Mouse (Mus musculus): ENCODE measurements at regions not wholly inside any gene's neighbourhood (a gene's known extent, or its start where the extent isn't known, plus 50 kb on each side); places are given as distances from the start of the nearest gene placed in this dataset.

DNA sequence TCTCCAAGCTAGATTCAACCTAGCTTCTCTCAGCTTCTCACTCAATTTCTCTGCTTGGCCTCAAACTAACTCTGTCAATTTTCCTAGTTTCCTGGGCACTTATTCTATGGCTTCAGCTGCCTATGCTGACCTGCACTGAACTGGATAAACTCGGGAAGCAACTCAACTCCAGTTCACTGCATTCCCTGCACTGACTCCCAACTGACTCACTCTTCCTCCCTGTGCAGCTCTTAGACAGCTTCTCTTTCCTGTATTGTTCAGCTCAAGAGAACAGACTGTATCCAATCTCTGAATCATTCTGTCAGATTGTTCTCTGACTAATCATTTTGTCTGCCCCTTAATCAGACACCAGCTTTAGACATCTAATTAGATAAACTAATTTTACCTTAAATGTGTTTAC, 581.4 kb upstream of the N6amt1 start:
- ATAC-seq (replicated peaks in 1 of 2; ENCODE audit: insufficient read depth in 1 of 2, low FRiP score in 2 of 2, low TSS enrichment in 1 of 2, low read depth in 1 of 2, poor library complexity in 2 of 2, severe bottlenecking in 2 of 2) = no peak

DNA sequence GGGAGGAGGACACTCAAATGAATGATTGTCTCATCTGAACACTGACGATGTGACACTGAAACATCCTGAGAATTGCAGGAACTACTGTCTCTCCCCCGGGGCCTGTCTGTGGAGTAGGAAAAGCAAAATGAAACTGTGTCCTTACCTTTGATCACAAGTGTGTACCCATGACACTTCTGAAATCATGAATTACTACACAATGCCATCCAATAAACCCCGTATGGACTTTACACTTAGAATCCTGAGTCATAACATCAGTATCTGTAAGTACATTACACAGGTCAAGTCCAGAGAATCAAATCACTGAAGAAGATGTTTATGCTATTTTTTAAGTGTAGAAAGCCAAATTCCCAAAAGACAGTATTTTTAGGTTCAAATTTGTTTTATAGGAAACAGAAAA, 585.1 kb upstream of the N6amt1 start:
- ATAC-seq (replicated peaks in 1 of 2; ENCODE audit: insufficient read depth in 1 of 2, low FRiP score in 2 of 2, low TSS enrichment in 1 of 2, low read depth in 1 of 2, poor library complexity in 2 of 2, severe bottlenecking in 2 of 2) = no peak

DNA sequence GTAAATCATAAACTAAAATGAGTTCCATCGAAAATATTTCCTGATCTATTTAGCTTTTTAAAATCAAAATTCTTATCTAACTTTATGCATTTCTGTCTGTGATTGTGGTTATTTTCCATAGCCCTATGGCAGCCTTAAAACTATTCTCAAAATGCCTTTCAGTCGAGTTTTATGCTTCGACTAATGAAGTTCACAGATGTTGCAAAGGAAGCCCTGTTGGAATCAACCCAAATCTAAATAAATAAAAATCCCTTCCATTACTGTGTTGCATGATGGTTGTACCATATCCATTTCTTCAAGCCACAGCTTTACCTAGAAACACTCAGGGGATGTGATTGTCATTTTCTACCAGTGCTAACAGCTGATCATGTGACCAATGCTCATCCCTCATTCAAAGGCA, 585.6 kb upstream of the N6amt1 start:
- no peak for ATAC-seq (replicated peaks in 1 of 2; ENCODE audit: insufficient read depth in 1 of 2, low FRiP score in 2 of 2, low TSS enrichment in 1 of 2, low read depth in 1 of 2, poor library complexity in 2 of 2, severe bottlenecking in 2 of 2)

DNA sequence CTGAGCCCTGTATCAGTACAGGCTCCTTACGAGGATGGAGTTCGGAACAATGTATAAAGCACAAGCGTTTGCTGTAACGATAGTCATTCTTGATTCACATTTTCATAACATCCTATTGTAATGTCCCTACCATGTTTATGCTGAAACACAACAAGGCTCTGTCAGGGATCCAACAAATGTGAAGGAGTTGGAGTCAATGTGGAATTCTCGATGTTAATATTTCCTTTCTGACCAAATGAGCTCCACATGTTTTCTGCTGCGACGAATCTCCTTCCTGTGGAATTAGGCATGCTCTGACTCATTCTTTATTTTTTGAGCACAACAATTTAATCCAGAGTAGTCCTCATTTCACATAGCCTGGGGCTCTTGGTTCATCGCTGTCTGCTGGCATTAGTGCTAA, 588.0 kb upstream of the N6amt1 start:
- no peak for ATAC-seq (replicated peaks in 1 of 2; ENCODE audit: insufficient read depth in 1 of 2, low FRiP score in 2 of 2, low TSS enrichment in 1 of 2, low read depth in 1 of 2, poor library complexity in 2 of 2, severe bottlenecking in 2 of 2)

DNA sequence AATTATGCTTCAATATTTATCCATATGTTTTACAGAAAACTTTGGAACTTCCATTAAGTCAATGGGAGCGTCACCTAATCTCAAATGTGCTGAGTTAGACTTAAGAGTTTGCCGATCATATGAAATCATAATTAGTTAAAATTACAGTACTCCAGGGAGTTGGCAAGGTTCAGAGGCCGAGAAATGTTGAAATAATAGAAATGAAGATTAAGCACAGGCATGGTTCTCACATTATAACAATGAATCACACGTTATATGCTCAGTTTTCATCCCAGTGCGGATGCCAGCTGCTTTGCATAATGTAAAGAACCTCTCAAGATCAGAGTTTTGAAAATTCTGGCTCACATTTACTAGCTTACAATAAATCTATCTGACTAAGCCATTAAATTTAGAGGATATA, 612.7 kb upstream of the N6amt1 start:
- no peak for ATAC-seq (replicated peaks in 1 of 2; ENCODE audit: insufficient read depth in 1 of 2, low FRiP score in 2 of 2, low TSS enrichment in 1 of 2, low read depth in 1 of 2, poor library complexity in 2 of 2, severe bottlenecking in 2 of 2)

DNA sequence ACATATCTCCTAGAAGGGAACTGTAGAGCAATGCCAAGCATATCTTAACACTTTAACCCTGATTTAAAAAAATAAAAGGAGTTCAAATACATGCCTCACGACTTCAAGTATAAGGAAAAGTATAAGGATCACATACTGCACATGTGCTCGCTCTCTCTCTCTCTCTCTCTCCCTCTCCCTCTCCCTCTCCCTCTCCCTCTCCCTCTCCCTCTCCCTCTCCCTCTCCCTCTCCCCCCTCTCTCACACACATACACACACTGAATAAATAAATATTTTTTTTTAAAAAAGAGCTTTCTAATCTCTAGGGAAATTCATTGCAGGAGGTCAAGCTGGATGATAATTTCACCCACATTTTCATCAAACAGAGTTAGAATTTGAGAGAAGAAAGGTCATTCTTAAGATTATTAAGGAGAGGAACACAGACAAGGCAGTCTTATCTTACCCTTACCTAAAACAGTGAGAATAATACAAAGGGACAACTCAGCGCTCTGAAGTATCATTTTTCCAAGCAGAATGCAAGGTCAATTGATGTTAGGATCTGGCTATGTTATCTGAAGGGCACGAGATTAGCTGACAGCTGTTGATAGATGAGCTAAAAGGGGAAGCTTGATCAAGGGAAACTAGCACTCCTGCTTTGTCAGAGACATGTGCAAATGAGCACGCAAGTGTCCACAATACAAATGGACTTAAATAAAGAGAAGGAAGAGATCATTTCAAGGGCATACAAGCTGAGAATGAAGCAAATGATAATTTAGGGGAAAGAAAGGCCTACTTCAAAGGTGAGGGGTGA, 634.8 kb upstream of the N6amt1 start:
- no peak for ATAC-seq (replicated peaks in 1 of 2; ENCODE audit: insufficient read depth in 1 of 2, low FRiP score in 2 of 2, low TSS enrichment in 1 of 2, low read depth in 1 of 2, poor library complexity in 2 of 2, severe bottlenecking in 2 of 2)

DNA sequence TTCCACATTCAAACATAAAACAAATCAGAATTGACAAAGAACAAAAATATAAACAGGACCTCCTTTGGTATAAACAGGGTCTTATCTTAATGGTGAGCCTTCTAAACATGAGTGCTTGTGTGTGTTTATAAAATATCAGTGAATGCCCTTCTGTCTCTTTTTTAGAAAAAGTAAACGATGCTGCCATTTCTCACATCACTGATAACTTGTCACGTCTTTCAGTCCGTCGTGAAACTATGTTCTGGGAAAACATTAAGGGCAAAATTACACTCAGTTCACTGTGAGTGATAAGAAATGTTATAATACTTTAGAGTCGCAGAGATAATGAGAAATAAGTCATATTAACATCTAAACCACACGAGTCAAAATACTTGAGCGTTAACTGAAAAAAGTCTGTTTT, 635.6 kb upstream of the N6amt1 start:
- no peak for ATAC-seq (replicated peaks in 1 of 2; ENCODE audit: insufficient read depth in 1 of 2, low FRiP score in 2 of 2, low TSS enrichment in 1 of 2, low read depth in 1 of 2, poor library complexity in 2 of 2, severe bottlenecking in 2 of 2)

DNA sequence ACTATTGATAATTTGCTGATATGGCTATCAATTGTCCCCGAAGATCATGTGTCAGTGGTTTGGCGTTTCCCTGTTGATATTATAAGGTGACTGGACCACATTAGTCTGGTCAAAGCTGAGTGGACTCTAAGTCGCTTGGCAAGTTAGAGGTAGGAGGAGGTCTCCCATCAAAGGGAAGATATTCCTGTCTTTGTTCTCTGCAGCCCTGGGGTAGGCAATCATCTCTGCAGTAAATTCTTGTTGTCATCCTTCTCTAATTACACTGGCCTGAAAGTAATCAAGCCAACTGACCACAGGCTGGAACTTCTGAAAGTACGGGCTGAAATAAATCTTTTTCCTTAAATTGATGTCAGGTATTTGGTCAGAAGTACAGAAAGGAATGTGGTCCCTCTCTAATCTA, 652.3 kb upstream of the N6amt1 start:
- no peak for ATAC-seq (replicated peaks in 1 of 2; ENCODE audit: insufficient read depth in 1 of 2, low FRiP score in 2 of 2, low TSS enrichment in 1 of 2, low read depth in 1 of 2, poor library complexity in 2 of 2, severe bottlenecking in 2 of 2)

DNA sequence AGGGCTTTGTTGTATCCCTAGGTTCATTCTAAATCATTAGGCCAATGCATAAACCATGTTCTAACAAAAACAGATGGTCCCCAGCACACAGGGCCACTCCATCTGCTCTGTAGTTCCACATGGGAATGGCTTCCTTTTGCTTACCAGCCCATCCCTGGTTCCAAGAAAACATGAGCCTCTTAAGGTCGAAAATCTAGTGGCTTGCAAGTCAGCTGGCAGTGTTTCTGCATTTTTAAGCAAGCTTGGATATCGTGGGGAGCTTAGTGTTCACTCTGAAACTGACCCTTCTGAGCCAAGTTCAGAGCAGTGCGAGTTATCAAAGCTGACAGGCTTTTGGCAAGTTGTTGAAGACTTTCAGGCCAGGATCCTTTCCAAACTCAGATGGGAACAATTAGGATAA, 659.5 kb upstream of the N6amt1 start:
- no peak for ATAC-seq (replicated peaks in 1 of 2; ENCODE audit: insufficient read depth in 1 of 2, low FRiP score in 2 of 2, low TSS enrichment in 1 of 2, low read depth in 1 of 2, poor library complexity in 2 of 2, severe bottlenecking in 2 of 2)

DNA sequence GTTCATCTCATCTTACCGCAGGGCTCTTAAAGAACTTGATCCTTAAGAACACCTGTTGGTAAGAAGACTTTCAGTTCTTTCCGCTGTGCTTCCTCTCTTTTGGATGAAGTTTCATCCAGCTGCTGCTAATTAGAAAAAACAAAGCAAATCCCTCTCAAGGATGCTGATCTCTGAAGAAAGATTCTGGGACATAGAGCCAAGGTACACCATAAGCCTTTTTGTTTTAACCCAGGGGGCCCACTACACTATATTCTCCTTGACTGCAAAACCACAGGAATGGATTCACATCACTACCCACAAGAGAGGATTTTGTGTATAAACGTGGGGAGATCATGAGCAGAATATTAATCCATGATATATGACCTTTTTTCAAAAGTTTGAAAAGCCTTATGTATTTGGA, 694.8 kb upstream of the N6amt1 start:
- ATAC-seq (replicated peaks in 1 of 2; ENCODE audit: insufficient read depth in 1 of 2, low FRiP score in 2 of 2, low TSS enrichment in 1 of 2, low read depth in 1 of 2, poor library complexity in 2 of 2, severe bottlenecking in 2 of 2) = no peak

DNA sequence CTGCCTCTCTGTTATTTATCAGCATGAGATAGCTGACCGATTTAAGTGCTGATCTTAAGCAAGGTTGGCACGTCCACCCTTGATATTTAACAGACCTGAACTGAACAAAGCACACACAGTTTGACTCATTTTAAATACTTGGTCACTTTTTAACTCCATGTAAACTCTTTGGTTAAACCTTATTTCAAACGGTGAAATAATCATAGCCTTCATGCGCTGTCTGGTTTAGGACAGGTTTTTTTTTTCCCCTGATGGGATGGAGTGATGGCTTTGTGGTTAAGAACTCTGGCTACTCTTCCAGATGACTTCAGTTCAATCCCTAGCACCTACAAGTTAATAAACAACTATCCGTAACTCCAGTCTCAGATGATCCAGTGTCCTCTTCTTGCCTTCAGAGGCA, 706.7 kb upstream of the N6amt1 start:
- no peak for ATAC-seq (replicated peaks in 1 of 2; ENCODE audit: insufficient read depth in 1 of 2, low FRiP score in 2 of 2, low TSS enrichment in 1 of 2, low read depth in 1 of 2, poor library complexity in 2 of 2, severe bottlenecking in 2 of 2)

DNA sequence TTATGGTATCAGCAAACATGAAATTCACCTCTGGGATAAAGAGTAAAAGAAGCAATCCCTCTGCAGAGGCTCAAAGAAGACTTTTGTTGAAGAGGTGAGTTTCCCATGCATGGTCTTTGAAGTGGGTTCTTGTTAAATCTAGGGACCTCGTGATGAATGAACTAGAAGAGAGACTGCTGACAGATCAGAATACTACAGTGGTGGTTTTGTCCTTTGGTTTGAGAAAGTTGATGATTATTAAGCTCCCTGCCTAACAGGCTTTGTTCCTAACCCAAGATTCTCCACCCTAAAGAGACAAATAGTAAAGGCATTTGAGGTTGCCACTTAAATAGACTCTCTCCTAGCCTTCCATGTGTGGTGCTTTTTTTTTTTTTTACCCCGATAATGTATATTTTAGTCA, 707.2 kb upstream of the N6amt1 start:
- ATAC-seq (replicated peaks in 1 of 2; ENCODE audit: insufficient read depth in 1 of 2, low FRiP score in 2 of 2, low TSS enrichment in 1 of 2, low read depth in 1 of 2, poor library complexity in 2 of 2, severe bottlenecking in 2 of 2) = no peak

DNA sequence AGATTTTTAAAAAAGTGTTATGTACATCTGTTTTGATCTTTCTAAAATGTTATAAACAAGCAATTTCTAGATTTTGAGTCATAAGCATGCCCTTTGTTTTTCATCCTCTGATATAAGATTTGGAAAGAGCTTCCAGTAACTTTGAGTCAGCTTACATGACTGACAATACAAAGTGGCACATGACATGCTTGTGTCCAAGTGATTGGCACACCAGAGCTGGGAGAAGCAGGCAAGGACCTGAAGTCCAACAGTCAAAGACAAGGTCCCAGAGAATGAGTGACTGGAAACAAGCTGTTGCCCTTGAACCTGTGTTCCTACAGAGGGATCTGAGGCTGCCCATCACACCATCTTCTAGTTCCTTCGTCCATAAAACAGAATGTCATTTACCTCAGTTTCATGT, 708.5 kb upstream of the N6amt1 start:
- ATAC-seq (replicated peaks in 1 of 2; ENCODE audit: insufficient read depth in 1 of 2, low FRiP score in 2 of 2, low TSS enrichment in 1 of 2, low read depth in 1 of 2, poor library complexity in 2 of 2, severe bottlenecking in 2 of 2) = no peak

DNA sequence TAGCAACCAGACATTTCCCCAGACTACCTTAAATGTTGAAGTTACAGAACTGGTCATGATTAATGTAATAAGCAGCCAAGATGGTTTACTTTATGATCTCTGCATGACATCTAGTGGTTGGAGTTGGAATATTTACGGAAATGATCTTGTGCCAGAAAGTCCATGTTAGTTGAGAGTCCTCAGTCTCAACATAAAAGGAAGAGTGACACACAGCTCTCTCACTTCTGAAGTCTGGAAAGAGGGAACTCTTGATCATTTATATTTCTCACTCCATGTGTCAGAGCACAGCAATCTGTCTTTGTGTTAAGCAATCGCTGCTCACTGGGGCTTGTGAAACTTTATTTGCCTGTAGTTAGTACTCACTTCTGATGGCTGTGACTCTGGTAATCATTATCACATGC, 709.1 kb upstream of the N6amt1 start:
- peak; percentile 82 for ATAC-seq (replicated peaks in 1 of 2; ENCODE audit: insufficient read depth in 1 of 2, low FRiP score in 2 of 2, low TSS enrichment in 1 of 2, low read depth in 1 of 2, poor library complexity in 2 of 2, severe bottlenecking in 2 of 2)

DNA sequence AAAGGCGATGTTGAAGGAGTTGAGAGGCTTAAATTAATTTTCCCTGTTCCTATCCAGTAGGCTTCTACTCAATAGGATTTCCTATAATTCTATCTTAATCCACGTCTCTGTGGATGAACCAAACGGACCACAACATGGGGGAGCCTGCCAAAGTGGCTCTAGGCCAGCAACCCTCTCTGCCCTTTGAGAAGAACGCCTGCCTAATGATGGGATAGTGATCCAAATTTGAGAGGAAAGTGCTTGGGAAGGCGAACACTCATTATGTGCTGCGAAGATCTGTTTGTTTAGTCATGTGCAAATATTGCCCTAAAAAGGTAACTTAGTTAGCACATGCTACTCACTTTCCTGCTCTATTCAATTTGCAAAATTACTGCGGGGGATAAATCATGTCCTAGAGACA, 702.5 kb upstream of the Adamts5 start:
- ATAC-seq (replicated peaks in 1 of 2; ENCODE audit: insufficient read depth in 1 of 2, low FRiP score in 2 of 2, low TSS enrichment in 1 of 2, low read depth in 1 of 2, poor library complexity in 2 of 2, severe bottlenecking in 2 of 2) = no peak

DNA sequence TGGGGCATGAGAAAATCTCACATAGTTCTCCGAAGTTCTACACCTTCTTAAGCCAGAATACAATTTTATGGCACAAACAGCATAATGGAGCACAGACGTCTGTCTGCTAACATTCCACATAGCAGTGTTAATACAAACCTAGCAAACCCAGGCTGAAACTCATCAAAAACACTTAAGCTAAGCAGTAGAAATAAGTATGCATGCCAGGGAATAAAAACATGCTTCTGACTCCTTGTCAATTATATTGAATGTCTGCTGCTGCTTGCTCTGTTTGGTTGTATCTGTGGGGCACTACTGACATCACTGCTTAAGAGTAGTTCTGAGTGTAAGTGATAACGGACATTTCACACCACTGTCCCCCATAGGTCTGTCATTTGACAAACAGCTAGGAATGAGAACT, 693.4 kb upstream of the Adamts5 start:
- no peak for ATAC-seq (replicated peaks in 1 of 2; ENCODE audit: insufficient read depth in 1 of 2, low FRiP score in 2 of 2, low TSS enrichment in 1 of 2, low read depth in 1 of 2, poor library complexity in 2 of 2, severe bottlenecking in 2 of 2)

DNA sequence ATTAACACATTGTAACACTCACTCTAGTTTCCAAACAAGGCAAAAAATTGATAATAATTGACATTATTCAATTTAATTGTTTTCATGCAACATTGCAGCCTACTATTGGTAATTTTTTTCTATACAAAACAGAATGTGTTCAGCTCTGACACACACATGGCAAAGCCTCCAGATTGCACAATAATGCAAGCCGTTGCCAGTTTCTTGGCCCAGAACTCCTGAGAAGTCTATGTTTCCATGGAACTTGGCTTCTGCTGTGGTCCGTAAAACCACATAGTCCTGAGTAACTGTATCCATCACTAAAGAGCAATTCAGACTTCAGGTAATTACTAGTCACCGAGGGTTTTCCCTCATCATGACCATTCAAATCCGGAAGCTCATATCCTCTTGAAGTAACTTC, 684.4 kb upstream of the Adamts5 start:
- ATAC-seq (replicated peaks in 1 of 2; ENCODE audit: insufficient read depth in 1 of 2, low FRiP score in 2 of 2, low TSS enrichment in 1 of 2, low read depth in 1 of 2, poor library complexity in 2 of 2, severe bottlenecking in 2 of 2) = no peak

DNA sequence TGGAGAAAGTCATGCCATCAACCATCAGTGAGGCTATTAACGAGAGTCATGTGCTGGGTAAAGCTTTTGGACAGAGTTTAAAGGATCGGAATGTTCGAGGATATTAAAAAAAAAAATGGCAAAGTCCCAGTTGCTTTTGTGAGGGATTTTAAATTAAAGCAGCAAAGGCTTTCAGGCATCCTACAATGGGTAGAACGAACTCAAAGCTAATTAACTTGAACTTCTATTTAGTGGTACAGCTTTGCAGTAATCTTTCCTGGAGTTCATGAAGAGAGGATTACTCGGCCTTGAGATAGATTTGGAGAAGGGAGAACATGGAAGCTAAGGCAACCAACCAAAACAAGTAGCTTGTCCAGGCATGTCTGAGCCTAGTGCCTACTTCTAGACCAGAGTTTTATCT, 676.7 kb upstream of the Adamts5 start:
- no peak for ATAC-seq (replicated peaks in 1 of 2; ENCODE audit: insufficient read depth in 1 of 2, low FRiP score in 2 of 2, low TSS enrichment in 1 of 2, low read depth in 1 of 2, poor library complexity in 2 of 2, severe bottlenecking in 2 of 2)

DNA sequence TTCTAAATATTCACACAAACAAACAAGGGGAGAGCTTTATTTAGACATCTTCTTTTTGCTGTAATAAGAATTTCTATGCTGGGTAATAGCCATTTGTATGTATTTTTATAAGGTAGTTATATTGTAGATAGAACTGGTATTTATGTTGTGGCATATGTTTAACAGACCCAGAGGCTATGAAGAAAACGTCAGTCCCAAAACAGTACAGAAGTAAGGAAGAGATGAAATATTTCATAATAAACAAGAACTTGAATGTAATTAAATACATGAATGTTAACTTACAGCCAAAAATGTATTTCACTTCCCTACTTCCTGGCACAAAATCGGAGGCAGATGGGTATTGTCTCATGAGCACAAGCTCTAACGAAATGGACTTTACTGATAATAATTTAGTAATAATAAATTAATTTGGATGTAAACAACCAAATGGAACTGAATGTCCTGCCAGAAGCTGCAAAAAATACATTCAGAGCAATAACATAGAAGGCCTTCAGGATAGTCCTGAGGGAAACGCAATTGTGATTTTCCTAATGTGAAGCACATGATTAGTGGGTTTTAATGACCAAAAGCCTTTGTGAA, 645.9 kb upstream of the Adamts5 start:
- no peak for ATAC-seq (replicated peaks in 1 of 2; ENCODE audit: insufficient read depth in 1 of 2, low FRiP score in 2 of 2, low TSS enrichment in 1 of 2, low read depth in 1 of 2, poor library complexity in 2 of 2, severe bottlenecking in 2 of 2)

Data from hematopoietic stem cell, adult 5-6 weeks (primary cell).